Mouse (Mus musculus): Measurements from ENCODE around the gene D430019H16Rik.

DNA sequence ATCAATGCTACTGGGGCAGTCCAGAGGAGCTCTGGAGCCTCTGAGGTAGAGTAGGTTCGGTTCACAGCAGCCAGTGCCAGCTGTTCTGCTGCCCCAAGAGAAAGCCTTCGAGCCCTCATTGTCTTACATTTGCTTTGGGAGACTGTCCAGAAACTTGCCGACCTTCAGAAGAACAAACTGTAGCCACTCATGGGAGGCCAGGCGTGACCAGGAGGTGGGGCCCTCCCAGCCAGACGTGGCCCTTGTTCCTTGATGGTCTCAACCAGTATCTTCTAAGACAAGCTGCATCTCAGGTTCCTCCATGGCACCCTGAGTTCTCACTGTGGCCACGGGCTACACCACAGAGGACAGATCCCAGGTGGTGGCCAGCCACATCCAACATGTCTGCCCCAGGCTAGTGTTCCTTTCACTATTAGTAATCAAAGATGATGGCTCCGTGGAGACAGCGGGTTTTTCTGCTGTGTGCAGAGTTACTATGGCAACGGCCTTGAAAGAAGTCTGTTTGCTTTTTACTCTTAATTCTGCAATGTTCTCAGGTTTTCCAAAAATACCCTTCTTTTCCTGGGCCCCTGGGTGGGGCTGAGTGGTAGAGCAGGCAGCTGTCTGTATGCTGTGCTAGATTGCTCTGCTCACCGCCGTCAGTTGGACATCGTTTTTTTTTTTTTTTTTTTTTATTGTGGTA is 21.7 kb downstream of the D430019H16Rik start:
- TF ChIP-seq POLR2A (IDR thresholded peaks at IDR 0.05; ENCODE audit: borderline replicate concordance, extremely low read depth, low read depth, low read length): no peak
- TF ChIP-seq CTCF (IDR thresholded peaks at IDR 0.05; ENCODE audit: insufficient read depth, low read length): no peak

Measured in lung, adult 2 months (tissue).